Mouse (Mus musculus): ENCODE measurements around the gene Csf2rb2.
"Not testable (repeated sequence)": the region's sequence is repeated elsewhere in the genome, so short reads cannot be mapped to it uniquely, and the experiment has no call there.

Gene Csf2rb2

GRCm38 (mm10) chr15:78305341-78305933 is at the start of gene Csf2rb2:
Gene Csf2rb2, minus strand, starts transcription at chr15:78305721.
- DNase-seq: no peak

- peak; percentile 38 for DNase-seq
Observed at GRCm38 (mm10) chr15:78354958-78355357, 49.4 kb upstream of the Csf2rb2 start.

- DNase-seq: no peak
Observed at GRCm38 (mm10) chr15:78351586-78352165, 46.2 kb upstream of the Csf2rb2 start.

- no peak for DNase-seq
Observed at GRCm38 (mm10) chr15:78344567-78344966, 39.0 kb upstream of the Csf2rb2 start.

- no peak for DNase-seq
Observed at GRCm38 (mm10) chr15:78343683-78344082, 38.2 kb upstream of the Csf2rb2 start.

- not testable (repeated sequence) for DNase-seq
Observed at GRCm38 (mm10) chr15:78340919-78341318, 35.4 kb upstream of the Csf2rb2 start.

GRCm38 (mm10) chr15:78339627-78340423 is 34.3 kb upstream of the Csf2rb2 start:
- peak; percentile 56 for DNase-seq

- no peak for DNase-seq
Observed at GRCm38 (mm10) chr15:78334380-78334779, 28.9 kb upstream of the Csf2rb2 start.

- no peak for DNase-seq
Observed at GRCm38 (mm10) chr15:78332981-78333380, 27.5 kb upstream of the Csf2rb2 start.

GRCm38 (mm10) chr15:78331523-78332340 is 26.2 kb upstream of the Csf2rb2 start:
- no peak for DNase-seq

GRCm38 (mm10) chr15:78330706-78331105 is 25.2 kb upstream of the Csf2rb2 start:
- DNase-seq: no peak

- DNase-seq: peak; percentile 26
Observed at GRCm38 (mm10) chr15:78329972-78330371, 24.5 kb upstream of the Csf2rb2 start.

GRCm38 (mm10) chr15:78328520-78329097 is 23.1 kb upstream of the Csf2rb2 start:
- no peak for DNase-seq

GRCm38 (mm10) chr15:78327753-78328341 is 22.3 kb upstream of the Csf2rb2 start:
- DNase-seq: not testable (repeated sequence)

- DNase-seq: no peak
Observed at GRCm38 (mm10) chr15:78326747-78327146, 21.2 kb upstream of the Csf2rb2 start.

- peak; percentile 18 for DNase-seq
Observed at GRCm38 (mm10) chr15:78325671-78326339, 20.3 kb upstream of the Csf2rb2 start, which contains the start of gene Csf2rb. Gene Csf2rb, plus strand, starts transcription at chr15:78325752.

GRCm38 (mm10) chr15:78324294-78324693 is 18.8 kb upstream of the Csf2rb2 start:
- DNase-seq: no peak

GRCm38 (mm10) chr15:78323366-78323765 is 17.8 kb upstream of the Csf2rb2 start:
- DNase-seq: no peak

- DNase-seq: peak; percentile 78
Observed at GRCm38 (mm10) chr15:78320825-78321496, 15.4 kb upstream of the Csf2rb2 start.

GRCm38 (mm10) chr15:78318338-78319171 is 13.0 kb upstream of the Csf2rb2 start:
- peak; percentile 13 for DNase-seq
